Mouse (Mus musculus) liver, embryonic 18 days (tissue): ENCODE measurements around the gene Nme3. TPM values are rescaled to one million over a fixed set of nuclear protein-coding genes. Genes with fewer than 3 reads are reported as not detected.

Experiments
- polyA plus RNA-seq: library from polyadenylated mRNA; depleted of rRNA; stranded (reverse); fragments of >200 nt; gene quantifications from 2 replicates; pipeline ENCODE4 v1.2.3, GENCODE M21; 2012; rRNA removed

The Nme3 gene
- polyA plus RNA-seq, result 32.3 and 35.5 TPM in 2 replicates

DNA sequence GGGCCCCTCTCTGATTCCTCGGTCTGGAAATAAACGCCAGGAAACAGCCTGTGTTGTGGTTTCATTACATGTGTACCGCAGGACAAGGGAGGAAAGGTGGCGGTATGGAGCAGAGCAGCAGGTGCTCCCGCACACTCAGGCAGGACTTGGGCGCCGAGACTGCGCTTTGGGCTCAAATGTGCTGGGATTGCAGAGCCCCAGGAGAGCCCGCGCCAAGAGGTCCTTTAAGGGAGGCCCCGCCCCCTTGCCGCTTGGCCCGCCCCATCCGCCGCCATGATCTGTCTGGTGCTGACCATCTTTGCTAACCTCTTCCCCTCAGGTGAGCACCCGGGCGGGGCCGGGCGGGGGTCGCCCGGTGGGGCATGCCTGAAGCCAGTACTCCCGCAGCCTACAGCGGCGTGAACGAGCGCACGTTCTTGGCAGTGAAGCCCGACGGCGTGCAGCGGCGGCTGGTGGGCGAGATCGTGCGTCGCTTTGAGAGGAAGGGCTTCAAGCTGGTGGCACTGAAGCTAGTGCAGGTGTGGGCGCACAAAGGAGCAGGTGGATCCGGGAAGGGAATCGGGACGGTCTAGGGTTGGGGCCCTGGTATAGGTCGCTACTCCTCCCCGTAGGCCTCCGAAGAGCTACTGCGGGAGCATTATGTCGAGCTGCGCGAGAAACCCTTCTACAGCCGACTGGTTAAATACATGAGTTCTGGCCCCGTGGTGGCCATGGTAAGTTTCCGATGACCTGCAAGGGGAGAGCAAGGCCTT lies at the start of gene Nme3:
Gene Nme3 (plus strand): TSS at position 260 of the 752 bp plus-strand sequence.

DNA sequence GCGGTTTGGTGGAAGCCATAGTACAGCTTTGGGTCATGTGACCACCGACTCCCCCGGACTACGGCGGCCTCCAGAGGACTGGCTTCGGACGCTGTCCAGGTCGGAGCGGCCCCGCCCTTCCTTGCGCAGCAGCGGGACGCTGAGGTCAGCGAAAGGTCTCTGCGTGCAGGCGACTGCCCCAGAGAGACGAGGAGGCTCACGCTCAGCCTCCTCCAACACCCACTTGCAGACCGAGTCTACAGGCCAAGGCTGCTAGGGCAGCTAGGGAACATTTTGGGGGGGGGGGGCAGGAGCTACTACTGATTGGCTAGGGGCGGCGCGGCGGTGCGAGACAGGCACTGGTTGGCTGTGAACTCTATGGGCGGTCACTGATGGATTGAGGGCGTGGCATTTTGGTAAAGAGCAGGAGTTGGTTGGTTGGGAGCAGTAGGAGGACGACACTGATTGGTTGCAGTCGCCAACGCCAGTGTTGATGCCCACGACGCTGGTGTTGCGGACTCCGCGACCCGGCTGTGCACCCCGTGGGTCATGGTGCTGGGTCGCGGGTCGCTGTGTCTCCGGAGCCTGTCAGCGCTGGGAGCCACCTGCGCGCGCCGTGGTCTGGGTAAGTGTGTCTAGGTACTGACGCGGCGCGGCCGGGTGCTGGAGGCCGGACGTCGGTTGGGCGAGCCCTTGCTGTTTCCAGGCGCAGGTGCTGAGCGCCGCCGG lies 46.1 kb upstream of the Nme3 start, which contains the start of gene Fahd1:
Gene Fahd1 (minus strand): TSS at position 300 of the 708 bp plus-strand sequence.

DNA sequence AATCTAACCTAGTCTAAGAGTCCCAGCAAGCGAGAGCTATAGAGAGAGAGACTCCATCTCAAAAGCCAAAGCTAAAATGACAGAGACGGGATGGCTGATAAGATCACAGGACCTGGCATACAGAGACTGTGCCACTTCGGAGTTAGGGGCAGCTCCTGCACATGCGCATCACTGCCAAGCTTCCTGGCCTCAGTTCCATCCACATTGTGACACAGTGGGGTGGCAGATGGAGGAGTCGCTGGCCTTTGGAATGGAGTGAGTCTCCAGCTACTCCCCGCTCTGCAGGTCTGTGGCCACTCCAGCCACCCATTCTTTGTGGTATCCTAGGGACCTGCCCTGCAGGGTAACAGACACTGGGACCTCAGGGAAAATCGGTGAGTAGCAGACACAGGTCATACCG lies 30.5 kb upstream of the Nme3 start, which contains the start of gene Igfals:
Gene Igfals (plus strand): TSS at position 222 of the 400 bp plus-strand sequence.

DNA sequence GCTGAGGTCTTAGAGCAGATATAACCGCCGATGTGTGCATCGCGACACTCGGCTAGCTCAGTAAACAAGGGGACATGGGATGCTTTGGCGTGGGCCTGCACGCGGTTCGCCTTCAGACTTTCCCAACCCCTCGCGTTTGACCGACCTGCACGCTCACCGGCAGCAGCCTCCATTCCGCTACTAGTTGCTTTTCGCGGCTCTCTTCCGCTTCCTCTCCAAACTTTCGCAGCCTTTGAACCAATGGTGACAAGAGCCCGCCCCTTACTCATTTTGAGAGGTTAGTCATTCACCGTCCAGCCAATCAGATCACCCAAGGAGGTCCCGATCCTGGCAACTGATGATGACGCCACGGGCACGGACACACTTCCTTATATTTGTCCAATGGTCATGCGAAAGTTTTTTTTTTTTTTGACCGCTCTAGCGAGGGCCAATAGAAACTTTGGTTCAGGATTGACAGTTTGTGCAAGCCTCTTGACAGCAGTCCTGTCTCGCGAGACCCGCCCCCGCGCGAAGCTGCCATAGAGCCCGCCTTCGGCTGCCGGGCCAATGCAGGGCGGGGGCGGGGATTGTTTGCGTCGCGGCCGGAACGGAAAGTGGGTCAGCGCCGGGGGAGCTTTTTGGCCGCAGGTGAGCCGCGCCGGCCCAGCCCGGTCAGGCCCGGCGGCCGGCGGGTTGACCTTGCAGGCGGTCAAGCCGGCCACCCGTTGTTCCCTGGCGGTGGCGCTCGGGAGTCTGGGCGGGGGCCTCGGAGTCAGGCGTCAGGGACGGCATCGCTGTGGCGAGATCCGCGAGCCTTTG lies 10.0 kb upstream of the Nme3 start, which contains the start of the genes Nubp2 and Spsb3:
Gene Nubp2 (minus strand): TSS at position 216 of the 798 bp plus-strand sequence.
Gene Spsb3 (plus strand): TSS at position 510 of the 798 bp plus-strand sequence.

DNA sequence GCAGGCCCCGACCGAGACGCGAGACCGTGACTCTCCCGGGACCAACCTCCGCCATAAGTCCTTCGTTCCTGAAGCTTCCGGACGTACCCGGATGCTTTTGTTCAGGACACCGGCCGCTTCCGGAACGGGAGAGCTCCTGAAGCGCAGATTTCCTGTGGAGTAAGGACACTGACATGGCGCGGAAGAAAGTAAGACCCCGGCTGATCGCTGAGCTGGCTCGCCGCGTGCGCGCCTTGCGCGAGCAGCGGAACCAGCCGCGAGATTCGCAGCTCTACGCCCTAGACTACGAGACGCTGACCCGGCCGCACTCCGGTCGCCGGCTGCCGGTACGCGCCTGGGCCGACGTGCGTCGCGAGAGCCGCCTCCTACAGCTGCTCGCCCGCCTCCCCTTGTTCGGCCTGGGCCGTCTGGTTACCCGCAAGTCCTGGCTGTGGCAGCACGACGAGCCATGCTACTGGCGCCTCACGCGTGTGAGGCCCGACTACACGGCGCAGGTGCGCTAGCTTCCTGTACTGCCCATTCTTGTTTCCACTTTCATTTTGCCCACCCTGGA lies 1.2 kb upstream of the Nme3 start, which contains the start of the genes Eme2 and Mrps34:
Gene Eme2 (minus strand): TSS at position 93 of the 553 bp plus-strand sequence.
Gene Mrps34 (plus strand): TSS at position 122 of the 553 bp plus-strand sequence.

DNA sequence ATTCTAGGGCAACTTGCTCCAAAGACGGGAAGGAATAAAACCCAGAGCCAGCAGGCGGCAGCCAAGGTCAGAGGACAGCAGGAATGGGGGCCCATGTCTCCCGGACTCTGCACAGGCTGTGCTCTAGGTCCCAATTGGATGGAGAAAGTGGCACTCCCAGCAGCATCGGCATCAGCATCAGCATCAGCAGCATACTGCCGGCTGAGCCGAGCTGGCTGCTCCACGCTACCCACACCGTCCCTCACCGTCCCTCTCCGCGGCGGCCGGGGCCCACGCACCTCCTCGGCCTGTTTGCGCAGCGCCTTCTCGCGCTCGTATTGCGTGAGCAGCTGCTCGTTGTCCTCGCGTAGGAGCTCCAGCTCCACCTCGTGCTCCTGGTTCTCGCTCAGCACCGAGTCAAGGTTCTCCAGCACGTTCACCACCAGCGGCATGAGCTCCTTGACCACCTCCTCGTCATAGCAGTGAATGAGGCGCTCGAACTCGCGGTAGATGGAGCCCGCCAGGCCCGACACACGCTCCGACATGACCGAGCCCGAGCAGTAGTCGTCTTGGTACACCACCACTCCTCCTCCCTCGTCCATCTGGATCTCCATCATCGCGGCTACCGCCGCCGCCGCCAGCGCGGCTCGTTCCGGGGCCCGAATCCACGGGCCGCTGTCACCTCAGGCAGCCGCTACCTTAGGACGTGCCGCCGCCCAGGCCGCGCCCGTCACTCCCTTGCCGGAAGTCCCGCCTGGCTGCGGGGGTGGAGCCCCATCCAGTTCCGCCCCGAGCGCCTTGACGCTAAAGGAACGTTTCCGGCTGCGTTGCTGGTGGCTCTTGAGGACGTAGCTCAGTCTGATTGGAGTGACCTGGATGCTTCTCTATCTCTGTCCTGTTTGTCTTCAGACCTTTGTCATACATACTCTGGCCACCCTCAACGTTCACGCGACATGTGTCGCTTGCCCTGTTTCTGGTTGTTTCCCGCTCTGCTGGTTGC lies 40.2 kb downstream of the Nme3 start, which contains the start of gene Mapk8ip3:
Gene Mapk8ip3 (minus strand): TSS at position 719 of the 979 bp plus-strand sequence.

Other genes starting within 250 kb of the Nme3 start
- 10.7 and 11.8 TPM in 2 replicates for gene Slc9a3r2, start 246.2 kb upstream of the Nme3 start, polyA plus RNA-seq
- 0.07 and 0.16 TPM in 2 replicates for gene Npw, start 238.0 kb upstream of the Nme3 start, polyA plus RNA-seq
- gene Zfp598, start 226.8 kb upstream of the Nme3 start, polyA plus RNA-seq, result 21.7 and 27.6 TPM in 2 replicates
- 0.12 and 0.14 TPM in 2 replicates for gene Syngr3, start 206.5 kb upstream of the Nme3 start, polyA plus RNA-seq
- 18.4 and 20.5 TPM in 2 replicates for gene Gfer, start 200.3 kb upstream of the Nme3 start, polyA plus RNA-seq
- 1.1 and 1.2 TPM in 2 replicates for gene Noxo1, start 200.3 kb upstream of the Nme3 start, polyA plus RNA-seq
- gene Tbl3, start 188.8 kb upstream of the Nme3 start, polyA plus RNA-seq, result 17.9 and 18.1 TPM in 2 replicates
- gene Rnf151, start 178.4 kb upstream of the Nme3 start, polyA plus RNA-seq, result 0.10 TPM in 1 of 2 replicates, not detected in the other
- 1,642 and 1,684 TPM in 2 replicates for gene Rps2, start 178.4 kb upstream of the Nme3 start, polyA plus RNA-seq
- 215 and 225 TPM in 2 replicates for gene Ndufb10, start 172.0 kb upstream of the Nme3 start, polyA plus RNA-seq
- gene Rpl3l, start 168.7 kb upstream of the Nme3 start, polyA plus RNA-seq, result 0.11 and 0.13 TPM in 2 replicates
- 91.0 and 112 TPM in 2 replicates for gene Msrb1, start 159.9 kb upstream of the Nme3 start, polyA plus RNA-seq
- gene Hs3st6, start 143.5 kb upstream of the Nme3 start, polyA plus RNA-seq, result 0.84 and 0.96 TPM in 2 replicates
- gene Meiob, start 92.2 kb upstream of the Nme3 start, polyA plus RNA-seq, result 0.49 and 0.74 TPM in 2 replicates
- 160 and 200 TPM in 2 replicates for gene Hagh, start 56.4 kb upstream of the Nme3 start, polyA plus RNA-seq
- gene Fahd1, start 46.1 kb upstream of the Nme3 start, polyA plus RNA-seq, result 43.4 and 44.7 TPM in 2 replicates
- gene Igfals, start 30.5 kb upstream of the Nme3 start, polyA plus RNA-seq, result 12.4 and 15.1 TPM in 2 replicates
- gene Nubp2, start 10.2 kb upstream of the Nme3 start, polyA plus RNA-seq, result 15.4 and 17.7 TPM in 2 replicates
- 26.4 and 28.2 TPM in 2 replicates for gene Spsb3, start 9.9 kb upstream of the Nme3 start, polyA plus RNA-seq
- 11.2 and 11.3 TPM in 2 replicates for gene Eme2, start 1.4 kb upstream of the Nme3 start, polyA plus RNA-seq
- gene Mrps34, start 1.4 kb upstream of the Nme3 start, polyA plus RNA-seq, result 52.2 and 58.3 TPM in 2 replicates
- gene Mapk8ip3, start 40.5 kb downstream of the Nme3 start, polyA plus RNA-seq, result 23.9 and 32.5 TPM in 2 replicates
- gene Jpt2, start 64.2 kb downstream of the Nme3 start, polyA plus RNA-seq, result 17.3 and 17.8 TPM in 2 replicates
- 5.4 and 6.9 TPM in 2 replicates for gene Cramp1l, start 119.3 kb downstream of the Nme3 start, polyA plus RNA-seq
- 36.6 and 39.0 TPM in 2 replicates for gene Ift140, start 119.6 kb downstream of the Nme3 start, polyA plus RNA-seq
- gene Tmem204, start 187.1 kb downstream of the Nme3 start, polyA plus RNA-seq, result 7.5 and 8.0 TPM in 2 replicates
- 5.6 TPM in 2 replicates for gene Telo2, start 219.5 kb downstream of the Nme3 start, polyA plus RNA-seq
- not detected in 2 replicates for gene Ptx4, start 224.3 kb downstream of the Nme3 start, polyA plus RNA-seq
- 6.5 and 7.2 TPM in 2 replicates for gene Clcn7, start 236.9 kb downstream of the Nme3 start, polyA plus RNA-seq